Mouse (Mus musculus) spleen, adult 2 months (tissue): ENCODE results near the gene Hyal2. TPM values are rescaled to one million over a fixed set of nuclear protein-coding genes. Genes with fewer than 3 reads are reported as not detected.
A peak's percentile ranks its signal among the peaks of the same experiment; 100 is the strongest.

Experiments used
- DNase-seq, 2 experiments: peaks; one replicate each; pipeline versions ENCODE4 v3.0.0 to v3.0.0-alpha.2; 2012 to 2021; ENCODE audit warnings: low spot score in 2 of 2, low read depth in 1 of 2
- H3K27ac ChIP-seq: fragments of 200-500 bp; 2 replicates; pipeline ENCODE4 v1.5.1; 2012; ENCODE audit warnings: low read length, inconsistent platforms; ENCODE audit not compliant: insufficient read depth
- H3K27me3 ChIP-seq: fragments of 200-500 bp; 2 replicates; pipeline ENCODE4 v1.6.1; 2012; ENCODE audit warnings: mild to moderate bottlenecking, moderate library complexity, low read length, inconsistent platforms; ENCODE audit not compliant: control insufficient read depth, insufficient read depth
- H3K36me3 ChIP-seq: fragments of 200-500 bp; 2 replicates; pipeline ENCODE4 v1.6.1; 2012; ENCODE audit warnings: mild to moderate bottlenecking, low read length, inconsistent platforms; ENCODE audit not compliant: control insufficient read depth, insufficient read depth
- H3K4me1 ChIP-seq: fragments of 200-500 bp; 2 replicates; pipeline ENCODE4 v1.6.1; 2011; ENCODE audit warnings: inconsistent platforms; ENCODE audit not compliant: control insufficient read depth, insufficient read depth, insufficient read length
- H3K4me3 ChIP-seq: fragments of 200-500 bp; 2 replicates; pipeline ENCODE4 v1.5.1; 2011; ENCODE audit warnings: mild to moderate bottlenecking, inconsistent platforms; ENCODE audit not compliant: insufficient read depth, insufficient read length; ENCODE audit errors: extremely low read depth
- CTCF ChIP-seq: fragments of 200-500 bp; IDR thresholded peaks from 2 replicates; pipeline ENCODE4 v1.5.1; 2011; ENCODE audit warnings: mild to moderate bottlenecking, inconsistent platforms; ENCODE audit not compliant: insufficient read depth, insufficient read length, insufficient replicate concordance; ENCODE audit errors: extremely low read depth
- POLR2A ChIP-seq: fragments of 200-500 bp; IDR thresholded peaks from 2 replicates; pipeline ENCODE4 v1.6.1; 2011; ENCODE audit warnings: low read depth, low read length, inconsistent platforms
- WGBS: fragments of 180-500 bp; shearing (Covaris S2); methylation state at CpG from one replicate; pipeline ENCODE4 v1.1.7; 2018; 5-methylcytosine and 5-hydroxymethylcytosine counted together
- polyA plus RNA-seq: library from polyadenylated mRNA; depleted of rRNA; stranded (reverse); fragments of >200 nt; gene quantifications from 2 replicates; pipeline ENCODE4 v1.2.3, GENCODE M21; 2012

Gene Hyal2
- polyA plus RNA-seq, 1 experiment = 38.1 TPM

DNA sequence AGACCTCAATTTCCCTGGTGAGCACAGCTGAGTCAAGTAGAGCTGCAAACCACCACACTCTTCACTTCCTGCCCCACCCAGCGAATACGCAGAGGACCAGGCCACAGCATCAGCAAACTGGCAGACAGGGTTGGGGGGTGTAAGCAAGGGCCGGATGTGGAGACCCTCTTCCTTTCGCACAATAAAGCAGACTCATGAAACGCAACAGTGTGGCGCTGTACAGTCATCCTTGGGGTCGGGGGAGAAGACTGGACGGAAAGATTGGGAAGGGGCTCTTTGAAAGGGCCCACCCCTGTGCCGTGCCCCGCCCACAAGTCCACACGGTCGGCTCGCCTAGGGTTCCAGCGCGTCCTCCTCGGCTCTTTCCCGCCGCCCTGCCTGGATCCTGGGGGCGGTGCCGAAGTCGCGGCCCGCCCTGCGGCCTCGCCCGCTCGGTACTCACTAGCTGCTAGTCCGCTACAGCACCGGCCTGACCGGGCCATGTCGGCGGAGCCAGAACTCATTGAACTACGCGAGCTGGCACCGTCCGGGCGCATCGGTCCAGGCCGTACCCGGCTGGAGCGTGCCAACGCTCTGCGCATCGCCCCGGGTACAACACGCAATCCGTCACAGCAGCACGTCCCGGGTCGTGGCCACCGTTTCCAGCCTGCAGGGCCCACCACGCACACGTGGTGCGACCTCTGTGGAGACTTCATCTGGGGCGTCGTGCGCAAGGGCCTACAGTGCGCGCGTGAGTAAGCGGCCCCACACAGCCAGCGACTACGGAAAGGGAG is 16.4 kb upstream of the Hyal2 start, which contains the start of gene Rassf1:
Gene Rassf1 (plus strand): TSS at position 439 of the 773 bp plus-strand sequence.
- H3K4me3 ChIP-seq = peak within 1 kb of the TSS; percentile 58
- no peak for TF ChIP-seq POLR2A
- TF ChIP-seq CTCF = no peak
- peak within 1 kb of the TSS; percentile 80 for H3K27ac ChIP-seq
- H3K27me3 ChIP-seq = no peaks in the 10 kb centered on the region
- peaks cover 36% of the 10 kb centered on the region for H3K4me1 ChIP-seq
- WGBS = 4% methylated on average over 63 of the region's 63 CpGs
- H3K36me3 ChIP-seq = no peaks in the 10 kb centered on the region
- DNase-seq = peak; percentile 73 to 74

DNA sequence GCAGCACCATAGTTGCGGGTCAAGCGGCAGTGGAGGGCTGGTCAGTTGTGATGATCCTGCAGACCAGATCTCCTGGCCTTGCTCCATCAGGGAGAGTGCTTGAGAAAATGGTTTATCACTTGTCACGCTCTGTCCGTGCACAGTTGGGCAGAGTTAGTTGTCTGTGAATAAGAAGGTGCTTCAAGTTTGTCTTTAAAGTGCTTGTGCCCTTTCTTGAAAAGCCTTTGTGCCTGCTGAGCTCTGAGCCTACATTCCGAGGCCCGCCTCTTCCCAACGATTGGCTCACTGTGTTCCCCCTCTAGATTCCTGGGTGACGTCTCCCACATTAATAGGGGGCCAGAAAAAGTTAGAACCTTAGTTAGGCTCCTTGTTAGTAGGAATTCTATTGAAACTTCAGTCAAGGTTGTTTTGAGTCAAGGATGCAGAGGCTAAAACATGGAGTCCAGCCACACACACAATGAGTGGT is 15.8 kb upstream of the Hyal2 start:
- Histone ChIP-seq H3K27ac (peak overlapping the region; percentile 80), H3K36me3 (no peaks in the 10 kb centered on the region), H3K27me3 (no peaks in the 10 kb centered on the region), H3K4me3 (peak overlapping the region; percentile 58; the same call in 1 of the 2 replicates), H3K4me1 (peaks cover 38% of the 10 kb centered on the region)
- TF ChIP-seq CTCF (no peak), POLR2A (no peak)
- 53% methylated on average over 8 of the region's 8 CpGs for WGBS
- DNase-seq = no peak

DNA sequence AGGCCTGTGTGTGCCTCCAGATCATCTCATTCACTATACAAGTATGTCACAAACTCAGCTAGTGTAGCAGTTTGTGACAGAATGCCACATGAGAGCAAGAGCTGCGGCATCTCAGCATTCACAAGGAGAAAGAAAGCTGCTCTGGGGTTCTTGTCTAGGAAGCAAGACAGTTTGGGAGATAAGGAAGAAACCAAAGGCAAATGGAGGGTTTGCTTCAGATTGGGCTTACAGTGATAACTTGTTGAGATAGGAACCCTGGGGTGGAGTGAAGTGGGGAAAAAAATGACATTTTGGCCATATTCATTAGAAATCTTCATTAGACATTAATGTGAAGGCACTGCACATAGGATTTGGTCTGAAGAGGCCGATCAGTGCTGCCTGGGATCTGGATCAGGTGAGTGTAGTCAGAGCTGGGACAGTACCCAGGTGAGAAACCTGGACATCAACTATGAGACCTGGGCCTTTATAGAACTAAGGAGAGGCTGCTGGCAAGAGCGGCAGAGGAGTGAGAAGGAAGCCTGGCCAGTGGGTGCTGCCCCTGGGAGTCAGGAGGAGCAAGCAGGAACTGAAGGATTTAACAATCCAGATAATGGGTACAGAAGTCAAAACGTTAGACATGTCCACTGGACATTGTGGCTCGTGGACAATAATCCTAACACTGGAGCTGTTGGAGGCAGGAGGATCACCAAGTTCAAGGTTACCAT is 14.9 kb upstream of the Hyal2 start:
- H3K36me3 ChIP-seq = peaks cover 8% of the 10 kb centered on the region
- WGBS = 83% methylated on average over 5 of the region's 5 CpGs
- no peaks in the 10 kb centered on the region for H3K27me3 ChIP-seq
- no peak overlapping the region for H3K27ac ChIP-seq
- peaks cover 31% of the 10 kb centered on the region for H3K4me1 ChIP-seq
- TF ChIP-seq CTCF (no peak), POLR2A (no peak)
- H3K4me3 ChIP-seq = no peak overlapping the region
- DNase-seq = no peak

DNA sequence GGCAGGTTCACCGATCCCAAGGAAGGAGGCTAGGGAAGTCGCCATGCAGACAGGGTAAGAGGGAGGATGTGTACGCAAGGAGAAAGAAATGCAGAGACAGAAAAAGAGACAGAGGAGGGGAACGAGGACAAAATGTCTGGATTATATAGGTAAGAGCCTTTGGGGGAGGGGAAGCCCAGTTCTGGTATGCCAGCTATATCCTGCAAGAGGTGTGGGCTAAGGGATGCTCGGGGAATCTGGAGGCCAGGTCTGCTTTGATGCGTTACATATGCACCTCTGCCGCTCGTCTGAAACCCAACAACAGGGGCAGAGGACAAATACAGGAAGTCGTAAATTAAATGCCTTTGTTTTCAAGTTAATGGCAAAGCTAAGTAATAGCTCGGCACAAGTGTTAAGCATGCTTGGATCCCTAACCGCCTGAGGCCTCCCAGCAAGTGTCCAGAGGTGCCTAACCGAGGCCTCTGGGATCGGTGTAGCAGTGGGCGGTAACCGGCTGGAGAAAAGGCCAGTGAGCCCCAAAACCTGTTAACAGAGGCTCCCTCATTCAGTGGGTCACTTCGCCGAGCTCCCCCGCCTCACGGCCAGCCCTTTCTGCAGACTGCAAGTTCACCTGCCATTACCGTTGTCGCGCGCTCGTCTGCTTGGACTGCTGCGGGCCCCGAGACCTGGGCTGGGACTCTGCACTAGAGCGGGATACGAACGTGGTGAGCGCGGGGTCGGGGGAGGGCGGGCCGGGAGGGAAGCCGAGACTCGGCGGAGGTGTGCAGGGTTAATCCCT is 14.0 kb upstream of the Hyal2 start:
- TF ChIP-seq POLR2A (no peak), CTCF (no peak)
- Histone ChIP-seq H3K4me3 (peak overlapping the region; percentile 70), H3K27ac (peak overlapping the region; percentile 91), H3K36me3 (peaks cover 15% of the 10 kb centered on the region), H3K4me1 (peaks cover 31% of the 10 kb centered on the region), H3K27me3 (no peaks in the 10 kb centered on the region)
- DNase-seq = peak in 1 of 2 experiments; percentile 52
- WGBS = 4% methylated on average over 37 of the region's 37 CpGs

DNA sequence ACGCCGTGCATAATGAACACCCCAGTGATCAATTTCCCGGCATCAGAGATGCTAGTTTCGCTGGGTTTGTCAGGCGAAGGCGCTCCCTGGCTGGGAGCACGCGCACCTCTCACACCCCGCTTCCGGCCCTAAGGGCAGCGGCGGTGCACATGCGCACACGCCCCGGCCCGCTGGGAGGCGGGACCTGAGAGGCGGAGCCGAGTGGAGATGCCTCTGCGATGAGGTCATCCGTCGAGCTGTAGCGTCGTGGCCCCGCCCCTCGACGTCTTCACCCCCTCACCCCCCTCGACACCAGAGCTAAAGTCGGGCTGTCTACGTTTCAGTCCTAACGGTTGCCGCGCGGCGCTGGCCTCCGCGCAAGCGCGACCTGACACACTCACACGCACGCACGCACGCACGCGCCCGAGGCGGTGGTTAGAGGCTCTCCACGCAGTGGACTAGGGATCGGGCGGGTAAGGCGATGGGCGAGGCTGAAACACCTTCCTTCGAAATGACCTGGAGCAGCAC is 13.4 kb upstream of the Hyal2 start:
- Histone ChIP-seq H3K27ac (peak overlapping the region; percentile 97), H3K27me3 (no peaks in the 10 kb centered on the region), H3K36me3 (peaks cover 21% of the 10 kb centered on the region), H3K4me1 (peaks cover 31% of the 10 kb centered on the region), H3K4me3 (peak overlapping the region; percentile 91)
- DNase-seq = peak; percentile 91 to 98
- under 1% methylated on average over 52 of the region's 53 CpGs for WGBS
- TF ChIP-seq POLR2A (peak; percentile 91), CTCF (no peak)

DNA sequence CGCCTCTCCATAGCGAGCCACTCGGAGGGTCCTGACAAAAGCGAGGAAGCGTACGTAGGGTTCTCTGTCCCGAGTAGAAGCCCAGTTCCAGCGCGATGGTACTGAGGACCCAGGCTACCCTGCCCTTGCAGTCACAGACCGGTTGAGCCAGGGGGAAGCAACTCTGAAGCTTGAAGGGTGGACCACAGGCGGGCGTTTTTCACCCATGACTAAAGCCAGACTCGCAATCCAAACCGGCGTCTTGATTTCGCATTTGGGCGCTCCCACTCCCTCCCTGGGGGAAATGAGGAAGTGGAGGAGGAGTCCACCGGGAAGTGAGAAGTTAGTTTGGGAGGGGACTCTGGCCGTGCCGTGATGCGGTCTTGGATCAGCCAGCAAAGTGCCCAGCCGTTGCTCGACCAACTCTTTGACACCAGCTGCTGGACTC is 12.7 kb upstream of the Hyal2 start:
- TF ChIP-seq CTCF = no peak
- TF ChIP-seq POLR2A = no peak
- Histone ChIP-seq H3K27ac (peak overlapping the region; percentile 97), H3K36me3 (peaks cover 24% of the 10 kb centered on the region), H3K4me3 (peak overlapping the region; percentile 91), H3K27me3 (no peaks in the 10 kb centered on the region), H3K4me1 (peaks cover 30% of the 10 kb centered on the region)
- DNase-seq = peak in 1 of 2 experiments; percentile 42
- WGBS = under 1% methylated on average over 23 of the region's 23 CpGs
